Mouse (Mus musculus) embryonic facial prominence, embryonic 13.5 days (tissue): ENCODE data around the gene Olfr279. TPM values are rescaled to one million over a fixed set of nuclear protein-coding genes. Genes with fewer than 3 reads are reported as not detected.
"Not testable (repeated sequence)": the region's sequence is repeated elsewhere in the genome, so short reads cannot be mapped to it uniquely, and the experiment has no call there.

Experiments used
- ATAC-seq: fragments of 200-750 bp; cut with Nextera tagmentation; 2 replicates; pipeline ENCODE4 v1.8.0; 2017; ENCODE audit warnings: low read depth; ENCODE audit not compliant: insufficient number of reproducible peaks, insufficient read depth, low FRiP score, low TSS enrichment
- H3K27ac ChIP-seq: fragments of 300-500 bp; sonication (generic); 2 replicates; pipeline ENCODE4 v1.5.1; 2015; ENCODE audit warnings: moderate library complexity, mild to moderate bottlenecking, inconsistent platforms
- H3K27me3 ChIP-seq: fragments of 300-500 bp; sonication (generic); 2 replicates; pipeline ENCODE4 v1.6.1; 2015; ENCODE audit warnings: mild to moderate bottlenecking, inconsistent platforms
- H3K36me3 ChIP-seq: fragments of 300-500 bp; sonication (generic); 2 replicates; pipeline ENCODE4 v1.6.1; 2015; ENCODE audit warnings: mild to moderate bottlenecking, inconsistent platforms
- H3K4me1 ChIP-seq: fragments of 300-500 bp; sonication (generic); 2 replicates; pipeline ENCODE4 v1.6.1; 2015; ENCODE audit warnings: inconsistent platforms
- H3K4me2 ChIP-seq: fragments of 300-500 bp; sonication (generic); 2 replicates; pipeline ENCODE4 v1.6.1; 2015; ENCODE audit warnings: moderate library complexity, mild to moderate bottlenecking, inconsistent platforms
- H3K4me3 ChIP-seq: fragments of 300-500 bp; sonication (generic); 2 replicates; pipeline ENCODE4 v1.5.1; 2015; ENCODE audit warnings: mild to moderate bottlenecking, inconsistent platforms
- H3K9ac ChIP-seq: fragments of 300-500 bp; sonication (generic); 2 replicates; pipeline ENCODE4 v1.6.1; 2015; ENCODE audit warnings: mild to moderate bottlenecking, inconsistent platforms
- H3K9me3 ChIP-seq: fragments of 300-500 bp; sonication (generic); 2 replicates; pipeline ENCODE4 v1.6.1; 2016; ENCODE audit warnings: inconsistent platforms
- WGBS: fragments of 180-500 bp; shearing (Covaris S2); methylation state at CpG from one replicate; pipeline ENCODE4 v1.1.7; 2015; ENCODE audit warnings: mixed read lengths; 5-methylcytosine and 5-hydroxymethylcytosine counted together
- polyA plus RNA-seq: library from polyadenylated mRNA; unstranded; fragments of >200 nt; fragmentation: Nextera tagmentation; extraction: Ambion mirVana; gene quantifications from 2 replicates; pipeline ENCODE4 v1.2.1, GENCODE M21; 2015

Olfr279 gene
- polyA plus RNA-seq, 1 experiment from 2014 or later, result not detected

DNA sequence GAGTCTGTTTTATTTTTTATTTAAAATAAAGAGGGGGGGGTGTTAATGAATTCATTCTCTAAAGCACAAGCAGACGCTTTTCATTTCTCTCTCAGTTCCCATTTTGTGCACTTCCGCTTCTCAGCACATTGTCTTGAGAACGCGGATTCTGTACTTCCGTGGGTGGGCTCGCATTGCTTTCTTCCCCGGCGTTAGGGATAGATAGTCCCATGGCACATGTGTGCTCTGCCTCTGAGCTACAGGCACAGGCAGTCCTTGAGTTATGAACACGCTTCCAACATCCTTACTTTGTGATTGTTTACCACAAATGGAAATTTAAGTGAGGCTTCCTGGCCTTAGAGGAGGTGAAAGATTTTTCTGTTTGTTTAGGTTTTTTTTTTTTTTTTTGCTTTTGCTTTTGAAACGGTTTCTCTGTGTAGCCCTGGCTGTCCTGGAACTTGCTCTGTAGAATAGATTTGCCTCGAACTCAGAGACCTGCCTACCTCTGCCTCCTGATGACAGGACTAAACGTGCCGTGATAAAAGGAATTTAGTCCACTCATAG lies 19.3 kb downstream of the Olfr279 start:
- ATAC-seq, result no peak
- WGBS, result 63% methylated on average over 13 of the region's 13 CpGs

GRCm38 (mm10) chr15:98512232-98512631 lies 20.0 kb downstream of the Olfr279 start:
- Histone ChIP-seq H3K9ac (no peak overlapping the region), H3K9me3 (no peaks in the 10 kb centered on the region), H3K27ac (no peak overlapping the region), H3K4me2 (no peak overlapping the region), H3K27me3 (no peaks in the 10 kb centered on the region), H3K4me1 (peaks cover 4% of the 10 kb centered on the region), H3K4me3 (no peak overlapping the region), H3K36me3 (no peaks in the 10 kb centered on the region)
- ATAC-seq, result no peak
- WGBS, result 81% methylated on average over 8 of the region's 8 CpGs

More for the DNA sequence above, 19.3 kb downstream of the Olfr279 start:
- H3K4me2 ChIP-seq, result no peak overlapping the region
- no peaks in the 10 kb centered on the region for H3K36me3 ChIP-seq
- H3K9me3 ChIP-seq, result no peaks in the 10 kb centered on the region
- no peak overlapping the region for H3K9ac ChIP-seq
- no peak overlapping the region for H3K27ac ChIP-seq
- no peaks in the 10 kb centered on the region for H3K27me3 ChIP-seq
- H3K4me3 ChIP-seq, result no peak overlapping the region
- H3K4me1 ChIP-seq, result peaks cover 4% of the 10 kb centered on the region

DNA sequence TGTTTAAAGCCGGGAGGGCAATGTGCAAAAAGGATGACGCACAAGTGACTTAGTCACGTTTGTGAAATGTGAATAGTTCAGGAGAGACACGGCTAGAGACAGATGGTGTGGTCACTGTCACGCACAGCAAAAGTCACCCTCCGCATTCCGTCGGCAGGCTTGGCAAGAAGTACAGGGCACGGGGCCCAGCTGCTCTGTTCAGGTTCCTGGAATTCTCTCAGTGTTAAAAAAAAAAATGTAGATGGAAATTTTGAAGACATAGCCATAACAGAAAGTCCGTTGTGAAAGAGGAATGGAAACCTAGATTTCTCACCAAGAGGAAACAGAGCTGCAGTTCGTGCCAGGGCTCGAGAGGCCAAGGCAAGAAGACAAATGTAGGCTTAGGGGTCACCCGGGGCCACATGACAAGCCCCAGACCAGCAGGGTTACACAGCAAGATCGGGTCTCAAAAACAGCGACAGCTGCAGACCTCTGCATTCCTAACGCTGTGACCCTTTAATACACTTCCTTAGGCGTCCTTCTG lies 20.7 kb downstream of the Olfr279 start:
- no peak overlapping the region for H3K4me2 ChIP-seq
- no peak for ATAC-seq
- H3K9ac ChIP-seq, result no peak overlapping the region
- WGBS, result 51% methylated on average over 17 of the region's 17 CpGs
- H3K9me3 ChIP-seq, result no peaks in the 10 kb centered on the region
- no peak overlapping the region for H3K27ac ChIP-seq
- H3K4me3 ChIP-seq, result no peak overlapping the region
- H3K36me3 ChIP-seq, result peaks cover 4% of the 10 kb centered on the region
- no peaks in the 10 kb centered on the region for H3K27me3 ChIP-seq
- peaks cover 4% of the 10 kb centered on the region for H3K4me1 ChIP-seq

DNA sequence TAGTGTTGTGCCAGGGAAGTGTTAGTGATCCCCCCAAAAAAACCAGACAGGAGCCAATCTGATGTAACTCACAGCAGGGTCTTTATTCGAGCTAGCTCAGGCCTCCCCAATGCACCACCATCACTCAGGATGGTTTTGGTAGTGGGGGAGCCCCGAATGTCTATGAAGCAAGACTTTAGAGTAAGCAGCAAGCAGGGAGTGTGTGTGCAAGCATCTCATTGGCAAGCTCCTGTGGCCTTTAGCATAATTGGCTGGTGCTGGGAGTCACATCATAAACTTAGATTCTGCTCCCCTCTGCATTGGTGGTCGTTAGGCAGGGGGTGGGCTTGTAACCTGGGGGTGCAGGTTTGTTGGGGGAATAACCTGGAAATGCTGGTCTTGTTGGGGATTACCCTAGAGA lies 21.5 kb downstream of the Olfr279 start:
- H3K4me1 ChIP-seq, H3K27me3 ChIP-seq, H3K27ac ChIP-seq, ATAC-seq, H3K4me2 ChIP-seq, H3K9ac ChIP-seq, H3K9me3 ChIP-seq, H3K4me3 ChIP-seq: not testable (repeated sequence)
- WGBS, result 65% methylated on average over 3 of the region's 3 CpGs
- peaks cover 11% of the 10 kb centered on the region for H3K36me3 ChIP-seq

DNA sequence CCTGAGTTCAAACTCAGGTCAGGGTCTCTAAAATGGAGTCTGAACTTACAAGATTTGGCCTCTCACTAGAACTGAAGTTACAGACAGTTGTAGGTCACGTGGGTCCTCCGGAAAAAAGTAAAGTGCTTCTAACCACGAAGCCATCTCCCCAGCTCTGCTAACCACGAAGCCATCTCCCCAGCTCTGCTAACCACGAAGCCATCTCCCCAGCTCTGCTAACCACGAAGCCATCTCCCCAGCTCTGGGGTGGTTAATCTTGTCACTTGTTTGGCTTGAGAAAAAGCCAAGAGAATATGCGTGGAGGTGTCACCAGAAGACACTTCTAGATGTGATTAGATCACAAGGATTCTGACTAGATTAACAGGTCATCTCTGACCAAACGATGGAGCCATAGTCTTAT lies 21.9 kb downstream of the Olfr279 start:
- no peaks in the 10 kb centered on the region for H3K9me3 ChIP-seq
- H3K4me1 ChIP-seq, result peaks cover 4% of the 10 kb centered on the region
- WGBS, result 69% methylated on average over 8 of the region's 8 CpGs
- no peaks in the 10 kb centered on the region for H3K27me3 ChIP-seq
- no peak overlapping the region for H3K27ac ChIP-seq
- H3K36me3 ChIP-seq, result peaks cover 11% of the 10 kb centered on the region
- no peak overlapping the region for H3K4me3 ChIP-seq
- no peak overlapping the region for H3K4me2 ChIP-seq
- H3K9ac ChIP-seq, result no peak overlapping the region
- ATAC-seq, result no peak

GRCm38 (mm10) chr15:98514845-98515244 lies 22.6 kb downstream of the Olfr279 start:
- not testable (repeated sequence) for H3K4me2 ChIP-seq, H3K4me1 ChIP-seq, H3K27me3 ChIP-seq, H3K4me3 ChIP-seq, ATAC-seq, H3K27ac ChIP-seq, H3K9me3 ChIP-seq, H3K9ac ChIP-seq
- 79% methylated on average over 2 of the region's 2 CpGs for whole genome bisulfite sequencing
- H3K36me3 ChIP-seq, result peaks cover 17% of the 10 kb centered on the region

DNA sequence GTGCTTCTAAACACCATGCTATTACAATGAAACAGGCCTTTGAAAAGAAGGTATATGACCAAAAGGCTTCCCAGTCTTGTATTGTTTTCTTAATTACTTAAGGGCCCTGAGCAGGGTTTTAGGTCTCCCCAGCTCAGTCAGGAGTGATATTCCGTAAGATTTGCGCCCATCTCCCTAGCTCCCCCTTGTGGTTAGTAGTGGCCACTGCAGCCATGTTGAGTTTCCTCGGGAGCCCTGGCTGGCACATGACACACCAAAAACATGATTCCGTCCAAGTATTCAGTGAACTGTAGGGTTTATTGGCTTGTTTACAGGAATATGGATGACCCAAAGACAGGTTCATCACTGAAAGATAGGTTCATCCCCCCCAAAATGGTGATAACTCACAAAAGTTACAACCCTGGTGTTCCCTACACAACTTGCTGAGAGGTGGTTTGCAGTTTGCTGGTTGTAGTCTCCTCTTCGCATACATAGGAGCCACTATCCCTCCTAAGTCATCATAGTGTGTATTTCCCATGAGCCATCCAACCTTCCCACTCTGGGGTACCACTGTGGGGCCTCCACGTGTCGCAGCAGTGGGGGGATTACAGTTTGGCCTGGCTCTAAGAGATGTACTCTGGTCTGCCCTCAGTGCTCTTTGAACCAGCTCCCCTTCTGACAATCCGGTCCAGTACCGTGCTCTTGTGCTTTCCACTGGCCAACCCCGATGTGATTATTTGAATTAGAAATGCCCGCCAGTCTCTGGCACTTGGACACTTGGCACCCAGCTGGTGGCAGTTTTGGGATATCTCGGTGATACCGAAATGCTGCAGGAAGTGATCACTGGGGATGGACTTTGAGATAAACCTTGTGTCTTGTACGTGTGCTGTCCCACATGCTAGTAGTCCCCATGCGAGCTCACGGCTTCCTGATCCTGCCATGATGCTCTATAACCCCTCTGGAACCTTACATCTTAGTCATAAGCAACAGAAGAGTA lies 25.5 kb downstream of the Olfr279 start:
- H3K36me3 ChIP-seq, result peaks cover 43% of the 10 kb centered on the region
- H3K4me1 ChIP-seq, result no peaks in the 10 kb centered on the region
- no peak overlapping the region for H3K27ac ChIP-seq
- H3K4me2 ChIP-seq, result no peak overlapping the region
- H3K27me3 ChIP-seq, result no peaks in the 10 kb centered on the region
- no peak overlapping the region for H3K4me3 ChIP-seq
- no peak overlapping the region for H3K9ac ChIP-seq
- ATAC-seq, result no peak
- no peaks in the 10 kb centered on the region for H3K9me3 ChIP-seq
- 71% methylated on average over 16 of the region's 16 CpGs for WGBS

DNA sequence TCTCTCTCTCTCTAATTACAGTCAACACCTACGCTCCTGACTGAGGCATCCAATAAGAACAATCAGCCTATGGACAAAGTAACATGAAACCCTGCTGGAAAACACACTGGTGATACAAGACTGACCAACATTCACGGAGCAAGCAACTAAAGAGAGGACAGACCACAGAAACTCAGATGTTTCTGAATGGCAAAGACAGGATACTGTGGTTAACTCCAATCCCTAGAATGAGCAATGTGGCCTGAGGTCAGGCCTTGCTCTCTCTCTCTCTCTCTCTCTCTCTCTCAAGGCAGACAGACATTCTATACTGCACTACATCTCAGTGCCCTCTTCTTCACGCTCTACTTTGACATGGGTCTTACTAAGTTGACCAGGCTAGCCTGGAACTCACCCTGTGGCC lies 29.0 kb downstream of the Olfr279 start:
- no peaks in the 10 kb centered on the region for H3K9me3 ChIP-seq
- no peak overlapping the region for H3K27ac ChIP-seq
- no peak overlapping the region for H3K4me3 ChIP-seq
- no peak overlapping the region for H3K4me2 ChIP-seq
- WGBS, result 89% methylated on average over 3 of the region's 3 CpGs
- no peaks in the 10 kb centered on the region for H3K27me3 ChIP-seq
- peaks cover 77% of the 10 kb centered on the region for H3K36me3 ChIP-seq
- H3K4me1 ChIP-seq, result no peaks in the 10 kb centered on the region
- no peak overlapping the region for H3K9ac ChIP-seq
- ATAC-seq, result no peak

DNA sequence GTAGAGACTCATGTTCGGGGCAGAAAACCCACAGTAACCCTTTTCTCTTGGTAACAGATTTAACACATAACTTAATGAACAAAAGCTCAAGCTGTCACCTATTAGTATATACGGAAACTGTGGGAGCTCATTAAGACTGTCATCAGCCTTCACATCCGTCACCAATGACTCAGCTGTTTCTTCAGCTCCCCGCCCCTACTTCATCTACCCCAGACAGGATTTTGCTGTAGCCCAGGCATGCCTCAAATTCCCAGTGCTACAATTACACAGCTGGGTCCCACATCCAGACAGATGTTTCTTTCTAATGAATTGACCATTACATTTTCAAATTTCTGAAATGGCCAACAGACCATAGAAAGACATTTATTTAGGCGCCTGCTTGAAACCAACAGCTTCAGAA lies 33.9 kb downstream of the Olfr279 start:
- no peaks in the 10 kb centered on the region for H3K4me1 ChIP-seq
- peaks cover 95% of the 10 kb centered on the region for H3K36me3 ChIP-seq
- no peak overlapping the region for H3K9ac ChIP-seq
- H3K27me3 ChIP-seq, result no peaks in the 10 kb centered on the region
- WGBS, result 75% methylated on average over 5 of the region's 5 CpGs
- no peak overlapping the region for H3K4me3 ChIP-seq
- no peak overlapping the region for H3K27ac ChIP-seq
- no peak for ATAC-seq
- H3K4me2 ChIP-seq, result no peak overlapping the region
- no peaks in the 10 kb centered on the region for H3K9me3 ChIP-seq

DNA sequence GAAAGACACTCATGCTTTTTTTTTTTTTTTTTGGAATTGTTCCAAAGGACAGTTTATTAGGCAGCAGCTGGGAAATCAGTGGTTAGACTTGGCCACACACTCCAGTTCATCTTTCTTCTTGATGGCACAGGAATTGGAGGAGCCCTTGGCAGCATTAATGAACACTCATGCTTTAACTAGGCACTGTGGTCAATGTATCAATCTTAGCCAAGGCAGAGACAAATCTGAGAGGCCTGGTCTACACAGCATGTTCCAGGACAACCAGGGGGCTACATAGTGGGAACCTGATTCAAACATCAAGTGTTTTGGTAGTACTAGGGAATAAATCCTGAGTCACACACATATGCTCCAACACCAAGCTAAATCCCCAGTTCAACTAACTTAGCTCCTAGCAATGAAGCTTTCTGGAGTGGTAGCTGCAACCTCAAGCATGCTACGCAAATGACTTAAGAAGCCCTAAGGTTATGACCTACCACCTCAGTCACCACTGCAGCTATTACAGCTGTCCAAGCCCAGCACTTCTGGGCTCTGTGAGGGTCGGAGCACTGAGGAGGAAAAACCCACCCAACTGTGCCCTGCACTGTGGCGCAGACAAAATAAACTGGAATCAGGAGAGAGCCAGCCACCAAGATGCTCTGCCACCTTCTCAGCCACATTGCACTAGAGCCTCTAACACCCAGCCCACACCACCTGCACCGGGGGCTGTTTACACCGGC lies 35.0 kb downstream of the Olfr279 start:
- Histone ChIP-seq H3K4me2 (no peak overlapping the region), H3K27me3 (no peaks in the 10 kb centered on the region), H3K4me3 (no peak overlapping the region), H3K36me3 (peaks cover 93% of the 10 kb centered on the region), H3K9me3 (no peaks in the 10 kb centered on the region), H3K4me1 (peaks cover 1% of the 10 kb centered on the region), H3K27ac (no peak overlapping the region), H3K9ac (no peak overlapping the region)
- ATAC-seq, result no peak
- 95% methylated on average over 5 of the region's 5 CpGs for WGBS

DNA sequence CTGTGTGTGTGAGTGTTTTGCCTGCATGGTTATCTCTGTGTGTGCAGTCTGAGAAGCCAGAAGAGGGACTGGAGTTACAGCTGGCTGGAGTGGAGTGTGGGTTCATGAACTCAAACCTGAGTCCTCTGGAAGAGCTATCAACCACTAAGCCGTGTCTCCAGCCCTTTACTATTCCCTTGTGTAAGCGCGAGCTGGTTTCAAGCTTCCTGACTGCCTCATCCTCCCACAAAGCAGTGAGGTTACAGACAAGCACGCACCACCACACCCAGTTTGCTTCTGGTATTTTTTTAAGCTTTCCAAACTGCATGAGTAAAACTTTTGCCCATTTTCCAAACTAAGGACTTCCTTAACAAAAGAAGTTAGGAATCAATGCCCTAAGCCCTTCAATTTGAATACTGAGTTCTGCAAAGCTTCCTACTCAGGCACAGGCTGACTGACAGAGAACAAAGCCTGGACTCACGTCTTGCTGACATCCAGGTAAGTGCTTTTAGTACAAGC lies 35.9 kb downstream of the Olfr279 start:
- peaks cover 86% of the 10 kb centered on the region for H3K36me3 ChIP-seq
- no peaks in the 10 kb centered on the region for H3K27me3 ChIP-seq
- no peak overlapping the region for H3K27ac ChIP-seq
- H3K4me1 ChIP-seq, result peaks cover 9% of the 10 kb centered on the region
- H3K9me3 ChIP-seq, result no peaks in the 10 kb centered on the region
- WGBS, result 88% methylated on average over 5 of the region's 5 CpGs
- no peak overlapping the region for H3K4me2 ChIP-seq
- ATAC-seq, result no peak
- H3K4me3 ChIP-seq, result no peak overlapping the region
- H3K9ac ChIP-seq, result no peak overlapping the region
